Mouse (Mus musculus) gastrocnemius, adult 18-20 months (tissue): ENCODE data around the gene Sult2a5. TPM values are rescaled to one million over a fixed set of nuclear protein-coding genes. Genes with fewer than 3 reads are reported as not detected.

ENCODE experiments used
- DNase-seq: peaks from one replicate; pipeline ENCODE4 v3.0.0; 2021; ENCODE audit warnings: low spot score
- long read RNA-seq, 2 experiments: library from polyadenylated mRNA; stranded (forward); transcript quantifications; one replicate each; pipeline ENCODE4 v2.0.0; 2021
- total RNA-seq, 2 experiments: library from RNA; stranded (reverse); gene quantifications; 2 replicates each; pipeline ENCODE4 v1.2.3; 2021

Sult2a5 gene
- total RNA-seq: not detected
- long read RNA-seq, experiment 1: 0 reads
- long read RNA-seq, experiment 2: 0 reads

- DNase-seq: no peak
Measured at GRCm38 (mm10) chr7:13623667-13624066, at the start of gene Sult2a5. TSS of gene Sult2a5 (plus strand) at chr7:13623967.

Other genes with a start within 250 kb of the Sult2a5 start
- not detected for gene Cabp5, start 225.8 kb upstream of the Sult2a5 start, total RNA-seq
- gene Bsph1, start 173.1 kb upstream of the Sult2a5 start, total RNA-seq: not detected
- not detected for gene Bsph2, start 52.9 kb upstream of the Sult2a5 start, total RNA-seq
- not detected for gene Sult2a2, start 109.5 kb downstream of the Sult2a5 start, total RNA-seq
- not detected for gene Sult2a1, start 213.4 kb downstream of the Sult2a5 start, total RNA-seq